Mouse (Mus musculus) heart, embryonic 10.5 days (tissue): Measurements from ENCODE around the gene Gucy2e. TPM values are rescaled to one million over a fixed set of nuclear protein-coding genes. Genes with fewer than 3 reads are reported as not detected.

Experiments used
- DNase-seq: peaks from one replicate; pipeline ENCODE4 v3.0.0-alpha.2; 2017; ENCODE audit warnings: low spot score
- H3K27ac ChIP-seq: fragments of 300-500 bp; sonication (generic); 2 replicates; pipeline ENCODE4 v1.5.1; 2016; ENCODE audit warnings: mild to moderate bottlenecking
- H3K27me3 ChIP-seq: fragments of 300-500 bp; sonication (generic); 2 replicates; pipeline ENCODE4 v1.6.1; 2016; ENCODE audit warnings: mild to moderate bottlenecking; ENCODE audit not compliant: poor library complexity, insufficient read depth, severe bottlenecking
- H3K36me3 ChIP-seq: fragments of 300-500 bp; sonication (generic); 2 replicates; pipeline ENCODE4 v1.6.1; 2016; ENCODE audit warnings: mild to moderate bottlenecking, moderate library complexity
- H3K4me1 ChIP-seq: fragments of 300-500 bp; sonication (generic); 2 replicates; pipeline ENCODE4 v1.6.1; 2016; ENCODE audit warnings: mild to moderate bottlenecking
- H3K4me3 ChIP-seq: fragments of 300-500 bp; sonication (generic); 2 replicates; pipeline ENCODE4 v1.5.1; 2016; ENCODE audit warnings: mild to moderate bottlenecking, moderate library complexity
- H3K9me3 ChIP-seq: fragments of 300-500 bp; sonication (generic); 2 replicates; pipeline ENCODE4 v1.6.1; 2016; ENCODE audit warnings: mild to moderate bottlenecking, moderate library complexity
- WGBS: fragments of 180-500 bp; shearing (Covaris S2); methylation state at CpG from one replicate; pipeline ENCODE4 v1.1.7; 2016; 5-methylcytosine and 5-hydroxymethylcytosine counted together
- polyA plus RNA-seq: library from polyadenylated mRNA; unstranded; fragments of >200 nt; fragmentation: Nextera tagmentation; extraction: Ambion mirVana; gene quantifications from 2 replicates; pipeline ENCODE4 v1.2.1, GENCODE M21; 2016

Gene Gucy2e
- 0.24 and 0.46 TPM in 2 replicates for polyA plus RNA-seq

GRCm38 (mm10) chr11:69236926-69237260 is at the start of gene Gucy2e:
Gucy2e (minus strand) TSS chr11:69237036.
- WGBS, result 16% methylated on average over 13 of the region's 13 CpGs
- Histone ChIP-seq H3K27me3 (peaks cover 69% of the 10 kb centered on the region), H3K36me3 (no peaks in the 10 kb centered on the region), H3K27ac (peak within 1 kb of the TSS; percentile 65), H3K4me3 (peak within 1 kb of the TSS; percentile 62), H3K9me3 (no peaks in the 10 kb centered on the region), H3K4me1 (peaks cover 27% of the 10 kb centered on the region)
- no peak for DNase-seq

GRCm38 (mm10) chr11:69277267-69277666 is 40.4 kb upstream of the Gucy2e start:
- 56% methylated on average over 5 of the region's 5 CpGs for WGBS
- H3K4me3 ChIP-seq, result no peak overlapping the region
- H3K27ac ChIP-seq, result no peak overlapping the region
- H3K4me1 ChIP-seq, result peaks cover 7% of the 10 kb centered on the region; the same call in 1 of the 2 replicates
- H3K36me3 ChIP-seq, result no peaks in the 10 kb centered on the region
- DNase-seq, result no peak
- no peaks in the 10 kb centered on the region for H3K9me3 ChIP-seq
- H3K27me3 ChIP-seq, result no peaks in the 10 kb centered on the region; the same call in 1 of the 2 replicates

GRCm38 (mm10) chr11:69276081-69276480 is 39.2 kb upstream of the Gucy2e start:
- H3K36me3 ChIP-seq, result no peaks in the 10 kb centered on the region
- H3K4me1 ChIP-seq, result peaks cover 7% of the 10 kb centered on the region; the same call in 1 of the 2 replicates
- WGBS, result 40% methylated on average over 2 of the region's 2 CpGs

GRCm38 (mm10) chr11:69275650-69276049 is 38.8 kb upstream of the Gucy2e start:
- no peaks in the 10 kb centered on the region for H3K9me3 ChIP-seq
- H3K36me3 ChIP-seq, result no peaks in the 10 kb centered on the region
- H3K27me3 ChIP-seq, result peaks cover 7% of the 10 kb centered on the region
- WGBS, result 84% methylated on average over 6 of the region's 6 CpGs
- H3K4me1 ChIP-seq, result peaks cover 7% of the 10 kb centered on the region; the same call in 1 of the 2 replicates
- H3K27ac ChIP-seq, result 0 out of 2 replicates have a peak overlapping the region, but pooled peaks have one; percentile 24
- H3K4me3 ChIP-seq, result no peak overlapping the region
- no peak for DNase-seq

More at GRCm38 (mm10) chr11:69276081-69276480, 39.2 kb upstream of the Gucy2e start:
- H3K4me3 ChIP-seq, result no peak overlapping the region
- 0 out of 2 replicates have a peak overlapping the region, but pooled peaks have one; percentile 24 for H3K27ac ChIP-seq
- peaks cover 7% of the 10 kb centered on the region for H3K27me3 ChIP-seq
- H3K9me3 ChIP-seq, result no peaks in the 10 kb centered on the region
- no peak for DNase-seq

- no peaks in the 10 kb centered on the region for H3K9me3 ChIP-seq
- WGBS, result 39% methylated on average over 16 of the region's 16 CpGs
These were observed 35.4 kb upstream of the Gucy2e start for GRCm38 (mm10) chr11:69272122-69272740.

GRCm38 (mm10) chr11:69269575-69269974 is 32.7 kb upstream of the Gucy2e start:
- DNase-seq, result no peak
- WGBS, result 22% methylated on average over 13 of the region's 13 CpGs
- H3K36me3 ChIP-seq, result no peaks in the 10 kb centered on the region

More at GRCm38 (mm10) chr11:69272122-69272740, 35.4 kb upstream of the Gucy2e start:
- H3K27ac ChIP-seq, result no peak overlapping the region
- peaks cover 18% of the 10 kb centered on the region for H3K4me1 ChIP-seq
- DNase-seq, result peak; percentile 87
- no peak overlapping the region for H3K4me3 ChIP-seq
- H3K27me3 ChIP-seq, result peaks cover 15% of the 10 kb centered on the region
- H3K36me3 ChIP-seq, result no peaks in the 10 kb centered on the region

GRCm38 (mm10) chr11:69268100-69268499 is 31.3 kb upstream of the Gucy2e start:
- H3K4me3 ChIP-seq, result no peak overlapping the region
- H3K27me3 ChIP-seq, result peaks cover 15% of the 10 kb centered on the region; the same call in 1 of the 2 replicates
- WGBS, result 82% methylated on average over 13 of the region's 13 CpGs
- peaks cover 22% of the 10 kb centered on the region for H3K4me1 ChIP-seq
- no peaks in the 10 kb centered on the region for H3K9me3 ChIP-seq
- H3K36me3 ChIP-seq, result no peaks in the 10 kb centered on the region
- peak overlapping the region; percentile 29; the same call in 1 of the 2 replicates for H3K27ac ChIP-seq
- no peak for DNase-seq

More at GRCm38 (mm10) chr11:69269575-69269974, 32.7 kb upstream of the Gucy2e start:
- Histone ChIP-seq H3K4me1 (peaks cover 19% of the 10 kb centered on the region), H3K27ac (no peak overlapping the region), H3K27me3 (peaks cover 15% of the 10 kb centered on the region; the same call in 1 of the 2 replicates), H3K4me3 (no peak overlapping the region), H3K9me3 (no peaks in the 10 kb centered on the region)

GRCm38 (mm10) chr11:69267341-69267740 is 30.5 kb upstream of the Gucy2e start:
- H3K9me3 ChIP-seq, result no peaks in the 10 kb centered on the region
- peaks cover 22% of the 10 kb centered on the region for H3K4me1 ChIP-seq
- DNase-seq, result no peak
- H3K27ac ChIP-seq, result peak overlapping the region; percentile 29; the same call in 1 of the 2 replicates
- H3K27me3 ChIP-seq, result peaks cover 15% of the 10 kb centered on the region; the same call in 1 of the 2 replicates
- H3K36me3 ChIP-seq, result no peaks in the 10 kb centered on the region
- WGBS, result 34% methylated on average over 7 of the region's 7 CpGs
- H3K4me3 ChIP-seq, result no peak overlapping the region

- H3K36me3 ChIP-seq, result no peaks in the 10 kb centered on the region
- no peaks in the 10 kb centered on the region for H3K9me3 ChIP-seq
- H3K27ac ChIP-seq, result peak overlapping the region; percentile 71; the same call in 1 of the 2 replicates
- DNase-seq, result peak; percentile 84
- WGBS, result 22% methylated on average over 10 of the region's 10 CpGs
- H3K27me3 ChIP-seq, result peaks cover 8% of the 10 kb centered on the region; the same call in 1 of the 2 replicates
- H3K4me1 ChIP-seq, result peaks cover 22% of the 10 kb centered on the region
- H3K4me3 ChIP-seq, result peak overlapping the region; percentile 46
These were observed 29.4 kb upstream of the Gucy2e start for GRCm38 (mm10) chr11:69266253-69266652.

GRCm38 (mm10) chr11:69265410-69265809 is 28.6 kb upstream of the Gucy2e start:
- Histone ChIP-seq H3K9me3 (no peaks in the 10 kb centered on the region), H3K4me3 (no peak overlapping the region; the same call in 1 of the 2 replicates), H3K27ac (peak overlapping the region; percentile 71; the same call in 1 of the 2 replicates), H3K4me1 (peaks cover 22% of the 10 kb centered on the region), H3K36me3 (no peaks in the 10 kb centered on the region), H3K27me3 (peaks cover 8% of the 10 kb centered on the region; the same call in 1 of the 2 replicates)
- WGBS, result 73% methylated on average over 9 of the region's 9 CpGs
- no peak for DNase-seq

GRCm38 (mm10) chr11:69264276-69264675 is 27.4 kb upstream of the Gucy2e start:
- H3K9me3 ChIP-seq, result no peaks in the 10 kb centered on the region
- peaks cover 8% of the 10 kb centered on the region; the same call in 1 of the 2 replicates for H3K27me3 ChIP-seq
- H3K27ac ChIP-seq, result no peak overlapping the region
- H3K4me3 ChIP-seq, result no peak overlapping the region
- whole genome bisulfite sequencing, result 60% methylated on average over 2 of the region's 2 CpGs
- peaks cover 22% of the 10 kb centered on the region for H3K4me1 ChIP-seq
- no peak for DNase-seq
- H3K36me3 ChIP-seq, result no peaks in the 10 kb centered on the region

GRCm38 (mm10) chr11:69260111-69260510 is 23.3 kb upstream of the Gucy2e start:
- Histone ChIP-seq H3K4me1 (peaks cover 3% of the 10 kb centered on the region; the same call in 1 of the 2 replicates), H3K27me3 (peaks cover 9% of the 10 kb centered on the region; the same call in 1 of the 2 replicates), H3K27ac (no peak overlapping the region), H3K4me3 (no peak overlapping the region), H3K36me3 (no peaks in the 10 kb centered on the region), H3K9me3 (no peaks in the 10 kb centered on the region)
- WGBS, result 85% methylated on average over 1 of the region's 1 CpGs
- DNase-seq, result no peak

- DNase-seq, result no peak
- H3K4me1 ChIP-seq, result peaks cover 5% of the 10 kb centered on the region
- WGBS, result 54% methylated on average over 5 of the region's 5 CpGs
- no peaks in the 10 kb centered on the region for H3K9me3 ChIP-seq
- H3K36me3 ChIP-seq, result no peaks in the 10 kb centered on the region
- H3K4me3 ChIP-seq, result no peak overlapping the region
- peaks cover 9% of the 10 kb centered on the region; the same call in 1 of the 2 replicates for H3K27me3 ChIP-seq
- no peak overlapping the region for H3K27ac ChIP-seq
These were observed 21.5 kb upstream of the Gucy2e start for GRCm38 (mm10) chr11:69258287-69258686.
